9 mouse cellular contexts compared by ENCODE assay signal in the genomic region with DNA sequence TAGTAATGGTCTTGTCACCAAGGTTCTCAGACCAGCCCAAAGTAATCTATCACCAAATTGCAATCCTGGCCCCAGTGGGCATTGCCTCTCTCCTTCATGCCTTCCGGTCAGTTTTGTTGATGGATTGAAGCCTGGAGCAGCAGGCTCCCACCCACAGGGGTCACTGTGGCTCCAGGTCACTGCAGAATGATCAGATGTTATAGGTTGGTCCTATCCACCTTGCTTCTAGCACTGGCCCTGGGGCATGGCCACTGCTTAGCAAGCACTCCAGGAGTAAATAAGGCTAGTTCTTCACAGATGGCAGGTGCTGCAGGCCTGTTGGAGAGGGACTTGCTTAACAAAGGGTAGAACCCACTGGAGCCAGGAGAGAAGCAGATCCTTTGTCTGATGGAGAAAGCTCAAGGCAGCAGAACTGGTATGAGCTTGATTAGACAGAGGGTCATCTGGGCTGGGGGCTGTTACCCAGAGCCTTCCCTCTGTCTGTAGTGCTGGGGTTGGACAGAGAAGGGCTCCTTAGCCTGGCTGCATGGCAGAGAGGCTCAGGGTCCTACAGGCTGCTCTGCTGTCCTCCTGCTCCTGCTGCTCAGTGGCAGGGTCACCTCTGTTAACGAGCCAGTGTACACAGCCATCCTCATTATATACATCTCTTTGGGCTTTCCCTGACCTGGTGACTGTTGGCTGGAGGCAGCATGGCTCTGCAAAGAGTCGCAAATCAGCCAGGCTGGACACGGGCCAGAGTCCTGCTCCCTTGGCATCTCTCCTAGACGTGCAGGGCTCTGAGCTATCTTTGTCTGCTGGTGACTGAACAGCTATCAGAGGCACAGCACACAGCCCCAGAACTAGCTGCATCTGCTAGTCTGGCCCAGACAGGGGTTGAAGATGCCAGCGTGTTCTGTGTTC. TPM values are rescaled to one million over a fixed set of nuclear protein-coding genes. Genes with fewer than 3 reads are reported as not detected.
DNase-seq lines count a peak whose midpoint lies in the region; ATAC-seq lines count a peak whose summit lies in the region.
"Had no signal": no experiment of that assay in that cellular context is flagged by ENCODE, and none has a peak within 500 bp of the region (broad histone marks: within the 10 kb centered on the region; RNA-seq: fewer than 3 reads in every experiment).

No protein-coding gene starts in this region.

- no peak overlapping the region for H3K4me3 ChIP-seq in embryonic facial prominence, embryonic 13.5 days
- H3K4me3 ChIP-seq in heart, embryonic 10.5 days: no peak overlapping the region

- 0 out of 2 replicates have a peak, but pooled peaks cover under 1% of the 10 kb centered on the region for H3K9me3 ChIP-seq in embryonic facial prominence, embryonic 13.5 days
- no peaks in the 10 kb centered on the region for H3K9me3 ChIP-seq in heart, embryonic 10.5 days

- ATAC-seq in embryonic facial prominence, embryonic 13.5 days (ENCODE audit: insufficient number of reproducible peaks, insufficient read depth, low FRiP score, low TSS enrichment, low read depth): no peak

- 66% methylated on average over 6 of the region's 6 CpGs for WGBS in embryonic facial prominence, embryonic 13.5 days
- WGBS in heart, embryonic 10.5 days: 56% methylated on average over 6 of the region's 6 CpGs

- H3K9ac ChIP-seq in embryonic facial prominence, embryonic 13.5 days: 0 out of 2 replicates have a peak overlapping the region, but pooled peaks have one; percentile 32

- no peaks in the 10 kb centered on the region for H3K27me3 ChIP-seq in embryonic facial prominence, embryonic 13.5 days
- H3K27me3 ChIP-seq in heart, embryonic 10.5 days (ENCODE audit: insufficient read depth, poor library complexity, severe bottlenecking): no peaks in the 10 kb centered on the region

- no peaks in the 10 kb centered on the region for H3K36me3 ChIP-seq in embryonic facial prominence, embryonic 13.5 days
- H3K36me3 ChIP-seq in heart, embryonic 10.5 days: no peaks in the 10 kb centered on the region

- no peaks in the 10 kb centered on the region for H3K4me1 ChIP-seq in embryonic facial prominence, embryonic 13.5 days
- peaks cover 14% of the 10 kb centered on the region; the same call in 1 of the 2 replicates for H3K4me1 ChIP-seq in heart, embryonic 10.5 days

- no peak overlapping the region for H3K4me2 ChIP-seq in embryonic facial prominence, embryonic 13.5 days

- intact Hi-C loops in left cerebral cortex, postnatal 4 days (cut with DNase I): loop anchor here (10.0 kb wide), 1 partner anchor 151 kb away; no protein-coding TSS in a partner anchor

- H3K27ac ChIP-seq in embryonic facial prominence, embryonic 13.5 days: no peak overlapping the region
- H3K27ac ChIP-seq in heart, embryonic 10.5 days: 0 out of 2 replicates have a peak overlapping the region, but pooled peaks have one; percentile 1

- DNase-seq in urinary bladder, postnatal 10 days (ENCODE audit: low spot score): peak; percentile 24
- no peak for DNase-seq in urinary bladder, postnatal 25 days (ENCODE audit: low spot score)
- no peak for DNase-seq in heart, embryonic 10.5 days (ENCODE audit: low spot score)
- DNase-seq in kidney, adult 8-10 months: peak; percentile 31 to 34
- peak; percentile 96 for DNase-seq in left cerebral cortex, postnatal 4 days
- DNase-seq in ovary, adult 18-20 months (ENCODE audit: low spot score): peak; percentile 67
- no peak for DNase-seq in thymus, postnatal 0 days (ENCODE audit: low spot score)

RNA-seq across cellular contexts. Expression of gene Cnih3, which starts 41.1 kb away (rescaled TPM):
- 0.50 and 0.97 TPM in 2 replicates for polyA plus RNA-seq in embryonic facial prominence, embryonic 13.5 days (2015; fragmentation: Nextera tagmentation; extraction: Ambion mirVana)
- 0.14 and 0.23 TPM in 2 replicates for polyA plus RNA-seq in heart, embryonic 10.5 days (2016; fragmentation: Nextera tagmentation; extraction: Ambion mirVana)
- 10 to 100 TPM; 51.7 to 55.9 TPM for total RNA-seq in left cerebral cortex, postnatal 4 days (2021)
- 0.10 TPM in 1 of 2 replicates, not detected in the other for polyA plus RNA-seq in thymus, postnatal 0 days (2015; fragmentation: Nextera tagmentation; extraction: Ambion mirVana)
- polyA plus RNA-seq: large intestine, adult 2 months had no signal

Comparison
In these comparisons a context has a peak if more than half of its experiments do, and no peak if none do; other contexts are left out.
1. DNase-seq: peak in urinary bladder, postnatal 10 days (single experiment), kidney, adult 8-10 months (2 of 2), left cerebral cortex, postnatal 4 days (single experiment) and ovary, adult 18-20 months (single experiment); none in urinary bladder, postnatal 25 days (single experiment), heart, embryonic 10.5 days (single experiment) and thymus, postnatal 0 days (single experiment).